Mouse (Mus musculus) lung, postnatal 0 days (tissue): ENCODE measurements at regions not wholly inside any gene's neighbourhood (a gene's known extent, or its start where the extent isn't known, plus 50 kb on each side); places are given as distances from the start of the nearest gene placed in this dataset.

Experiments
- CTCF ChIP-seq: IDR thresholded peaks from 2 replicates; pipeline ENCODE4 v1.5.1; 2016; ENCODE audit warnings: antibody characterized with exemption, mild to moderate bottlenecking
- EP300 ChIP-seq: IDR thresholded peaks from 2 replicates; pipeline ENCODE4 v1.6.1; 2016; ENCODE audit warnings: antibody characterized with exemption, mild to moderate bottlenecking, control low read depth

DNA sequence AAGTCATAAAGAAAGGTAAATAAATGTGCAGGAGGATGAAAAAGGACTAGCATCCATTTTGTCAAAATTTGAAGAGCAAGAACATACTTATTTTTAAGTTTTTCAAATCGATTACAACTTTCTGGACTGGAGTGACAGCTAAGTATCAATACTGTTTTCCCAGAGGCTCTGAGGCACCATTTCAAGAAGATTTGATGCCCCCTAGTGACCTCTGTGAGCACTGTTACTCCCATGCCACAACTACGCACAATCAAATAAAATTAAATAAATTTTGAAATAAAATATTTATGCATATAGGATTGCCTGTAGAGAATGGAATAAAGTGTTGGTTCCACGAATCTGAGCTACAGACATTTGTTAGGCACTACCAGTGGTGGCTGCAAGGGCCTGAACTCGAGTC is 991.5 kb upstream of the Foxg1 start:
- no peak for TF ChIP-seq CTCF
- no peak for TF ChIP-seq EP300
